Mouse (Mus musculus) bone marrow, adult 2 months (tissue): Measurements from ENCODE around the gene L3mbtl1. TPM values are rescaled to one million over a fixed set of nuclear protein-coding genes. Genes with fewer than 3 reads are reported as not detected.

ENCODE experiments used
- H3K27ac ChIP-seq: fragments of 200-500 bp; 2 replicates; pipeline ENCODE4 v1.5.1; 2012; ENCODE audit warnings: low read depth, mild to moderate bottlenecking, control low read depth, inconsistent platforms, low read length; ENCODE audit not compliant: control insufficient read depth, poor library complexity, insufficient read depth
- H3K4me1 ChIP-seq: fragments of 200-500 bp; 2 replicates; pipeline ENCODE4 v1.6.1; 2011; ENCODE audit warnings: low read length; ENCODE audit not compliant: control insufficient read depth, insufficient read depth
- H3K4me3 ChIP-seq: fragments of 200-500 bp; replicated peaks from 2 replicates; pipeline ENCODE3; 2011; ENCODE audit warnings: mild to moderate bottlenecking, low read depth, low read length, control low read depth; ENCODE audit not compliant: control insufficient read depth
- CTCF ChIP-seq: fragments of 200-500 bp; IDR thresholded peaks from 2 replicates; pipeline ENCODE4 v1.5.1; 2011; ENCODE audit warnings: low read length, control low read depth; ENCODE audit not compliant: control insufficient read depth, insufficient read depth
- POLR2A ChIP-seq: fragments of 200-500 bp; IDR thresholded peaks from 2 replicates; pipeline ENCODE4 v1.6.1; 2011; ENCODE audit warnings: low read depth, mild to moderate bottlenecking, control low read depth, low read length, borderline replicate concordance; ENCODE audit not compliant: control insufficient read depth
- WGBS: fragments of 180-500 bp; shearing (Covaris S2); methylation state at CpG from one replicate; pipeline ENCODE4 v1.1.7; 2018; 5-methylcytosine and 5-hydroxymethylcytosine counted together
- polyA plus RNA-seq: library from polyadenylated mRNA; stranded (reverse); fragments of >200 nt; gene quantifications from 2 replicates; pipeline ENCODE4 v1.2.4, GENCODE M21; 2011; ENCODE audit warnings: low replicate concordance; ENCODE audit not compliant: missing spikeins, insufficient read depth, insufficient read length

Gene L3mbtl1
- polyA plus RNA-seq, 1 experiment: 0.52 TPM

GRCm38 (mm10) chr2:162919926-162920325 lies 23.3 kb upstream of the L3mbtl1 start:
- Histone ChIP-seq H3K27ac (no peak overlapping the region), H3K4me3 (no peak overlapping the region), H3K4me1 (no peaks in the 10 kb centered on the region)
- no peak for TF ChIP-seq CTCF
- no peak for TF ChIP-seq POLR2A
- whole genome bisulfite sequencing: 72% methylated on average over 5 of the region's 5 CpGs

- H3K27ac ChIP-seq: no peak overlapping the region
- 13% methylated on average over 6 of the region's 6 CpGs for WGBS
- no peak overlapping the region for H3K4me3 ChIP-seq
- TF ChIP-seq POLR2A (no peak), CTCF (no peak)
- no peaks in the 10 kb centered on the region for H3K4me1 ChIP-seq
Observed at GRCm38 (mm10) chr2:162922183-162922582, 21.1 kb upstream of the L3mbtl1 start.

GRCm38 (mm10) chr2:162922834-162923233 lies 20.4 kb upstream of the L3mbtl1 start:
- H3K4me1 ChIP-seq: no peaks in the 10 kb centered on the region
- H3K4me3 ChIP-seq: no peak overlapping the region
- 64% methylated on average over 5 of the region's 5 CpGs for WGBS
- H3K27ac ChIP-seq: no peak overlapping the region
- no peak for TF ChIP-seq CTCF
- TF ChIP-seq POLR2A: no peak

GRCm38 (mm10) chr2:162924126-162924525 lies 19.1 kb upstream of the L3mbtl1 start:
- Histone ChIP-seq H3K4me1 (no peaks in the 10 kb centered on the region), H3K27ac (no peak overlapping the region), H3K4me3 (no peak overlapping the region)
- TF ChIP-seq CTCF (no peak), POLR2A (no peak)
- WGBS: 82% methylated on average over 5 of the region's 5 CpGs

GRCm38 (mm10) chr2:162927918-162928585 lies 15.2 kb upstream of the L3mbtl1 start:
- Histone ChIP-seq H3K27ac (no peak overlapping the region), H3K4me3 (no peak overlapping the region), H3K4me1 (peaks cover 2% of the 10 kb centered on the region; the same call in 1 of the 2 replicates)
- WGBS: 59% methylated on average over 3 of the region's 3 CpGs
- TF ChIP-seq POLR2A (no peak), CTCF (no peak)

GRCm38 (mm10) chr2:162929704-162930103 lies 13.6 kb upstream of the L3mbtl1 start:
- peaks cover 2% of the 10 kb centered on the region; the same call in 1 of the 2 replicates for H3K4me1 ChIP-seq
- H3K4me3 ChIP-seq: no peak overlapping the region
- 70% methylated on average over 3 of the region's 3 CpGs for WGBS
- no peak overlapping the region for H3K27ac ChIP-seq
- no peak for TF ChIP-seq CTCF
- no peak for TF ChIP-seq POLR2A

GRCm38 (mm10) chr2:162930516-162931122 lies 12.7 kb upstream of the L3mbtl1 start:
- Histone ChIP-seq H3K4me1 (peaks cover 2% of the 10 kb centered on the region; the same call in 1 of the 2 replicates), H3K27ac (peak overlapping the region; percentile 99), H3K4me3 (peak overlapping the region; percentile 99)
- TF ChIP-seq POLR2A: no peak
- no peak for TF ChIP-seq CTCF
- under 1% methylated on average over 18 of the region's 18 CpGs for WGBS

GRCm38 (mm10) chr2:162931123-162931673 lies 12.1 kb upstream of the L3mbtl1 start, which contains the start of gene Srsf6:
Srsf6 (plus strand) TSS chr2:162931528.
- Histone ChIP-seq H3K27ac (peak within 1 kb of the TSS; percentile 99), H3K4me1 (peaks cover 2% of the 10 kb centered on the region; the same call in 1 of the 2 replicates), H3K4me3 (peak within 1 kb of the TSS; percentile 99)
- TF ChIP-seq POLR2A: peak; percentile 89; the same call in 1 of the 2 replicates
- TF ChIP-seq CTCF: no peak
- WGBS: under 1% methylated on average over 68 of the region's 68 CpGs
